Mouse (Mus musculus) embryonic fibroblast, embryonic 13.5 days (primary cell): ENCODE measurements at regions not wholly inside any gene's neighbourhood (a gene's known extent, or its start where the extent isn't known, plus 50 kb on each side); places are given as distances from the start of the nearest gene placed in this dataset.
"Not testable (repeated sequence)": the region's sequence is repeated elsewhere in the genome, so short reads cannot be mapped to it uniquely, and the experiment has no call there.

Experiments
- H3K27ac ChIP-seq: 2 replicates; pipeline ENCODE4 v1.5.1; 2012; ENCODE audit warnings: low read length, control low read depth, inconsistent platforms; ENCODE audit not compliant: insufficient read depth
- H3K4me1 ChIP-seq: 2 replicates; pipeline ENCODE4 v1.6.1; 2011; ENCODE audit warnings: low read length; ENCODE audit not compliant: control insufficient read depth, insufficient read depth
- H3K4me3 ChIP-seq: 2 replicates; pipeline ENCODE4 v1.5.1; 2011; ENCODE audit warnings: mild to moderate bottlenecking, control low read depth, low read length; ENCODE audit not compliant: insufficient read depth
- CTCF ChIP-seq: IDR thresholded peaks from 2 replicates; pipeline ENCODE4 v1.5.1; 2011; ENCODE audit warnings: mild to moderate bottlenecking, control low read depth, low read length, moderate library complexity, borderline replicate concordance; ENCODE audit not compliant: insufficient read depth
- POLR2A ChIP-seq: IDR thresholded peaks from 2 replicates; pipeline ENCODE4 v1.6.1; 2011; ENCODE audit warnings: low read depth, mild to moderate bottlenecking, control low read depth, low read length, moderate library complexity

- Histone ChIP-seq H3K4me3 (no peak overlapping the region), H3K27ac (no peak overlapping the region), H3K4me1 (no peaks in the 10 kb centered on the region)
- no peak for TF ChIP-seq POLR2A
- TF ChIP-seq CTCF, result no peak
These were observed 194.9 kb downstream of the Teddm3 start for GRCm38 (mm10) chr16:20958905-20959304.

GRCm38 (mm10) chr16:20936722-20937121, 202.4 kb upstream of the Thpo start:
- no peak for TF ChIP-seq CTCF
- TF ChIP-seq POLR2A, result no peak
- no peak overlapping the region for H3K27ac ChIP-seq

GRCm38 (mm10) chr16:20934846-20935245, 200.5 kb upstream of the Thpo start:
- not testable (repeated sequence) for H3K4me1 ChIP-seq, H3K4me3 ChIP-seq, H3K27ac ChIP-seq

More at GRCm38 (mm10) chr16:20936722-20937121, 202.4 kb upstream of the Thpo start:
- Histone ChIP-seq H3K4me1 (no peaks in the 10 kb centered on the region), H3K4me3 (no peak overlapping the region)

- not testable (repeated sequence) for H3K4me1 ChIP-seq, H3K27ac ChIP-seq, H3K4me3 ChIP-seq
These were observed 195.7 kb upstream of the Thpo start for GRCm38 (mm10) chr16:20930003-20930402.

GRCm38 (mm10) chr16:20925776-20926175, 191.5 kb upstream of the Thpo start:
- H3K4me3 ChIP-seq, H3K27ac ChIP-seq, H3K4me1 ChIP-seq: not testable (repeated sequence)

- not testable (repeated sequence) for H3K27ac ChIP-seq, H3K4me1 ChIP-seq, H3K4me3 ChIP-seq
These were observed 176.6 kb upstream of the Thpo start for GRCm38 (mm10) chr16:20910864-20911263.

GRCm38 (mm10) chr16:20908467-20909351, 174.4 kb upstream of the Thpo start:
- H3K4me3 ChIP-seq, H3K27ac ChIP-seq, H3K4me1 ChIP-seq: not testable (repeated sequence)

GRCm38 (mm10) chr16:20895734-20896133, 161.4 kb upstream of the Thpo start:
- TF ChIP-seq CTCF (no peak), POLR2A (no peak)

GRCm38 (mm10) chr16:20871726-20872125, 137.4 kb upstream of the Thpo start:
- H3K4me1 ChIP-seq, result no peaks in the 10 kb centered on the region

More at GRCm38 (mm10) chr16:20895734-20896133, 161.4 kb upstream of the Thpo start:
- no peaks in the 10 kb centered on the region for H3K4me1 ChIP-seq
- no peak overlapping the region for H3K4me3 ChIP-seq
- no peak overlapping the region for H3K27ac ChIP-seq

GRCm38 (mm10) chr16:20866771-20867170, 132.5 kb upstream of the Thpo start:
- H3K27ac ChIP-seq, result no peak overlapping the region
- no peak overlapping the region for H3K4me3 ChIP-seq
- H3K4me1 ChIP-seq, result no peaks in the 10 kb centered on the region
- TF ChIP-seq POLR2A (no peak), CTCF (no peak)

More at GRCm38 (mm10) chr16:20871726-20872125, 137.4 kb upstream of the Thpo start:
- H3K27ac ChIP-seq, result no peak overlapping the region
- TF ChIP-seq CTCF (no peak), POLR2A (no peak)
- H3K4me3 ChIP-seq, result no peak overlapping the region

GRCm38 (mm10) chr16:20861256-20861655, 126.9 kb upstream of the Thpo start:
- Histone ChIP-seq H3K4me3 (no peak overlapping the region), H3K4me1 (no peaks in the 10 kb centered on the region), H3K27ac (no peak overlapping the region)
- TF ChIP-seq POLR2A (no peak), CTCF (no peak)

- not testable (repeated sequence) for H3K27ac ChIP-seq, H3K4me3 ChIP-seq, H3K4me1 ChIP-seq
These were observed 126.3 kb upstream of the Thpo start for GRCm38 (mm10) chr16:20860606-20861005.
